Mouse (Mus musculus): ENCODE results near the gene Cebpg. TPM values are rescaled to one million over a fixed set of nuclear protein-coding genes. Genes with fewer than 3 reads are reported as not detected.

The Cebpg gene
- polyA plus RNA-seq (2012; rRNA removed) = 22.2 and 22.4 TPM in 2 replicates

DNA sequence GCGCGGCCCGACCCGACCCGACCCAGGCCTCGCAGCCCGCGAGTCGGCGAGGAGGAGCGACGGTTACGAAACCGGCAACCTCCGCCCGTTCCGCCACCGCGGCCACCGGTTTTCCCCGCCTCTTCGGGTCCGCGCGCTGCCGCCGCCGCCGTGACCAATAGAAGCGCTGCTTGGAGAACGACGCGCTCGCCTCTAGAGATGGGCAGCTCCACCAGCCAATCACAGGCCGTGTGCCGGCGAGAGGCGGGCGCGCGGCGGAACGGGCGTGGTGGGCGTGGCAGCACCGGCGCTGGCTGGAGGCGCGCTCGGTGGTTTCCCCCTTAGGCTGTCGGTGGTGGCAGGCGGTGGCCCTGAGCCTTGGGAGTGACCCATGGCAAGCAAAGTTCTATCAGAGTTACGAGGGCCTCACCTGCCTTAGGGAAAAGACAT lies at the start of gene Cebpg:
Gene Cebpg, minus strand, starts transcription at position 138 of the 429 bp plus-strand sequence.

Other genes starting within 250 kb of the Cebpg start
- gene Chst8, start 243.9 kb downstream of the Cebpg start, polyA plus RNA-seq (2012; rRNA removed) = 0.43 and 0.56 TPM in 2 replicates
- 24.8 and 25.4 TPM in 2 replicates for gene Pepd, start 144.2 kb downstream of the Cebpg start, polyA plus RNA-seq (2012; rRNA removed)
- 93.6 and 115 TPM in 2 replicates for gene Cebpa, start 62.7 kb upstream of the Cebpg start, polyA plus RNA-seq (2012; rRNA removed)
- gene Slc7a10, start 129.8 kb upstream of the Cebpg start, polyA plus RNA-seq (2012; rRNA removed) = 0.24 and 0.36 TPM in 2 replicates
- 1.3 and 1.6 TPM in 2 replicates for gene Lrp3, start 158.9 kb upstream of the Cebpg start, polyA plus RNA-seq (2012; rRNA removed)